Mouse (Mus musculus) heart, adult 2 months (tissue): ENCODE data around the gene Prickle1.

ENCODE experiments used
- CTCF ChIP-seq: fragments of 200-600 bp; IDR thresholded peaks from 2 replicates; pipeline ENCODE4 v1.8.1; 2022; ENCODE audit warnings: antibody characterized with exemption, mild to moderate bottlenecking, moderate library complexity
- POLR2A ChIP-seq: fragments of 200-500 bp; IDR thresholded peaks from 2 replicates; pipeline ENCODE4 v1.6.1; 2011; ENCODE audit warnings: mild to moderate bottlenecking, low read depth, low read length, control low read depth; ENCODE audit not compliant: insufficient read depth

DNA sequence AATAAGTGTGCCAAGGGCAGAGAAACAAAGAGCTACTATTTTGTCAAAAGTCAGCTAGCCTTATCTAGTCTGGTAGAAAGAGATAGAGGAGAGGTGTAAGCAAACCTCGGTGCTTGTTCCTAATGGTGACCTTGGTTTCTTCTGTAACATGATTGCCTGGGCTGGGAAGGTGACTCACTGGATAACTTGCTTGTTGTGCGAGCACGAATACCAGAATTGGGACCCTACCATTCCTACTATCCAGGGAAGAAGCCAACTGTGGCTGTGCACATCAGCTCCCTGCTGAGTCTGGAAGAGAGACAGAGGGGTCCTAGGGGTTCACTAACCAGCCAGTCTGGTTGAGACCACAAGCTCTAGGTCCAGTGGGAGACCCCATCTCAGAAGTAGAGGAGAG is 73.9 kb downstream of the Prickle1 start:
- TF ChIP-seq CTCF (no peak), POLR2A (no peak)
